In the genomic region with DNA sequence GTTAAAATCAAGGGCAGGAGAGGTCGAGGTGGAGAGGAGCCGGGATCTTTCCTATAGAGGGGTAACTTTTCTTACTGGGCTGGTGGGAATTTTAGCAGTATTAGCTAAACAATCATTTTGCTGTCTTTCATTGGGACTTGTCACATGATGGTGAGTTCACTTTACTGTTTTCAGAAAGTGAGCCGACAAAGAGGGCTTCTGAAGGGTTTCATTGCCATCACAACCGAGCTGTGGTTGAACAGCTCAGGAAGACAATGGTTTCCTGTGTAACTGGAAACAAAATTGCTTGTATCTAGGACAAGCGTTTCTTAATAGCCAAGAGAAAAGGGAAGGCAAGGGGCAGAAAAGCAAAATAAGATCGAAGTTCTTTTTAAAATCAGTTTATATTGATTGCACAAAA, we compare ENCODE assay signal across 22 mouse cellular contexts. TPM values are rescaled to one million over a fixed set of nuclear protein-coding genes. Genes with fewer than 3 reads are reported as not detected.
DNase-seq lines count a peak whose midpoint lies in the region.
"Had no signal": no experiment of that assay in that cellular context is flagged by ENCODE, and none has a peak within 500 bp of the region (broad histone marks: within the 10 kb centered on the region; RNA-seq: fewer than 3 reads in every experiment).

No protein-coding gene starts in this region.

- H3K27me3 ChIP-seq in heart, embryonic 10.5 days (ENCODE audit: insufficient read depth, poor library complexity, severe bottlenecking) = no peaks in the 10 kb centered on the region
- H3K27me3 ChIP-seq: embryonic facial prominence, embryonic 13.5 days; limb, embryonic 13.5 days; Patski; stomach, embryonic 15.5 days had no signal

- H3K27ac ChIP-seq in macrophage = peak overlapping the region; percentile 58
- H3K27ac ChIP-seq in heart, embryonic 10.5 days = no peak overlapping the region
- H3K27ac ChIP-seq: embryonic facial prominence, embryonic 13.5 days; hindbrain, embryonic 10.5 days; limb, embryonic 13.5 days; stomach, embryonic 15.5 days had no signal

- no peaks in the 10 kb centered on the region for H3K79me2 ChIP-seq in macrophage (ENCODE audit: inconsistent target)

- H3K36me3 ChIP-seq in macrophage (ENCODE audit: inconsistent target) = no peaks in the 10 kb centered on the region
- no peaks in the 10 kb centered on the region for H3K36me3 ChIP-seq in heart, embryonic 10.5 days
- H3K36me3 ChIP-seq: embryonic facial prominence, embryonic 13.5 days; hindbrain, embryonic 10.5 days; limb, embryonic 13.5 days; stomach, embryonic 15.5 days had no signal

- DNase-seq in layer of hippocampus, adult 9-11 months = peak; percentile 40
- DNase-seq in layer of hippocampus, postnatal 10 days (ENCODE audit: low spot score in 2 of 2) = no peak
- DNase-seq in 416B (ENCODE audit: low read depth) = peak; percentile 92
- DNase-seq in T-cell, adult 2 months (ENCODE audit: low spot score) = peak; percentile 22
- DNase-seq in right cerebral cortex, postnatal 10 days (ENCODE audit: low spot score in 2 of 2) = no peak
- DNase-seq in heart, embryonic 10.5 days (ENCODE audit: low spot score) = no peak
- DNase-seq: cerebellum, postnatal 25 days; kidney, postnatal 25 days; right cerebral cortex, postnatal 25 days had no signal

- H3K4me1 ChIP-seq in heart, embryonic 10.5 days = no peaks in the 10 kb centered on the region
- H3K4me1 ChIP-seq: embryonic facial prominence, embryonic 13.5 days; hindbrain, embryonic 10.5 days; limb, embryonic 13.5 days; stomach, embryonic 15.5 days had no signal

- no peak overlapping the region for H3K4me3 ChIP-seq in macrophage (ENCODE audit: inconsistent target)
- H3K4me3 ChIP-seq in heart, embryonic 10.5 days = no peak overlapping the region
- H3K4me3 ChIP-seq: embryonic facial prominence, embryonic 13.5 days; hindbrain, embryonic 10.5 days; limb, embryonic 13.5 days; myocyte; stomach, embryonic 15.5 days had no signal

- WGBS in macrophage (ENCODE audit: missing documents) = 10% methylated on average over 6 of the region's 6 CpGs
- WGBS in heart, embryonic 10.5 days = 67% methylated on average over 6 of the region's 6 CpGs

- no peaks in the 10 kb centered on the region for H3K9me3 ChIP-seq in heart, embryonic 10.5 days
- H3K9me3 ChIP-seq: embryonic facial prominence, embryonic 13.5 days; hindbrain, embryonic 10.5 days; limb, embryonic 13.5 days; stomach, embryonic 15.5 days had no signal

RNA-seq across cellular contexts. Expression of a gene that starts 17.7 kb away (rescaled TPM):
- under 1 TPM; 0.40 to 0.62 TPM for total RNA-seq in layer of hippocampus, postnatal 10 days (2021)
- 1 to 10 TPM in 8 of 26 experiments, under 1 TPM in 6, not detected in 12; 0.58 to 3.0 (median 1.4) TPM for total RNA-seq in macrophage (2018; cell fraction: chromatin; rRNA removed)
- total RNA-seq in macrophage (2018; cell fraction: cytosol; rRNA removed) = 1 to 10 TPM in 10 of 26 experiments, under 1 TPM in 15, not detected in 1; 0.18 to 1.7 (median 0.80) TPM
- 1 to 10 TPM in 7 of 26 experiments, under 1 TPM in 13, not detected in 6; 0.23 to 3.1 (median 0.78) TPM for total RNA-seq in macrophage (2018; cell fraction: nucleus; rRNA removed)
- polyA plus RNA-seq in macrophage (2018) = 0.67 to 1.4 TPM (median 1.3 TPM) in 3 replicates
- polyA plus RNA-seq in heart, embryonic 10.5 days (2016; fragmentation: Nextera tagmentation; extraction: Ambion mirVana) = 2.3 and 2.6 TPM in 2 replicates

RNA-seq across cellular contexts. Expression of a gene that starts 30.6 kb away (rescaled TPM):
- total RNA-seq in layer of hippocampus, postnatal 10 days (2021) = 1 to 10 TPM; 1.4 to 1.9 TPM
- not detected for total RNA-seq in macrophage (2018; cell fraction: chromatin; rRNA removed)
- under 1 TPM in 4 of 26 experiments, not detected in 22; 0.72 to 0.92 (median 0.85) TPM for total RNA-seq in macrophage (2018; cell fraction: cytosol; rRNA removed)
- not detected for total RNA-seq in macrophage (2018; cell fraction: nucleus; rRNA removed)
- polyA plus RNA-seq in macrophage (2018) = not detected in 3 replicates
- polyA plus RNA-seq in heart, embryonic 10.5 days (2016; fragmentation: Nextera tagmentation; extraction: Ambion mirVana) = not detected in 2 replicates
- total RNA-seq: adrenal gland, adult 2 months; gastrocnemius, adult 18-20 months had no signal
- polyA plus RNA-seq: embryonic facial prominence, embryonic 13.5 days; forebrain, embryonic 11.5 days; heart, embryonic 11.5 days; hindbrain, embryonic 10.5 days; intestine, postnatal 0 days; limb, embryonic 13.5 days; myocyte; Patski; stomach, embryonic 15.5 days had no signal

RNA-seq across cellular contexts. Expression of a gene that starts 31.4 kb away (rescaled TPM):
- total RNA-seq in layer of hippocampus, postnatal 10 days (2021) = 10 to 100 TPM; 57.9 to 58.4 TPM
- 10 to 100 TPM in 9 of 26 experiments, 1 to 10 TPM in 17; 1.1 to 19.0 (median 5.5) TPM for total RNA-seq in macrophage (2018; cell fraction: chromatin; rRNA removed)
- total RNA-seq in macrophage (2018; cell fraction: cytosol; rRNA removed) = 10 to 100 TPM in 8 of 26 experiments, 1 to 10 TPM in 18; 3.7 to 11.7 (median 7.4) TPM
- total RNA-seq in macrophage (2018; cell fraction: nucleus; rRNA removed) = 10 to 100 TPM in 6 of 26 experiments, 1 to 10 TPM in 20; 2.7 to 16.6 (median 6.3) TPM
- 7.1 to 9.5 TPM (median 8.7 TPM) in 3 replicates for polyA plus RNA-seq in macrophage (2018)
- polyA plus RNA-seq in heart, embryonic 10.5 days (2016; fragmentation: Nextera tagmentation; extraction: Ambion mirVana) = 20.6 and 30.0 TPM in 2 replicates

RNA-seq across cellular contexts. Expression of a gene that starts 49.5 kb away (rescaled TPM):
- 1 to 10 TPM in 1 of 2 experiments, under 1 TPM in 1; 0.73 to 1.0 TPM for total RNA-seq in layer of hippocampus, postnatal 10 days (2021)
- not detected for total RNA-seq in macrophage (2018; cell fraction: chromatin; rRNA removed)
- not detected for total RNA-seq in macrophage (2018; cell fraction: cytosol; rRNA removed)
- not detected for total RNA-seq in macrophage (2018; cell fraction: nucleus; rRNA removed)
- not detected in 3 replicates for polyA plus RNA-seq in macrophage (2018)
- 0.07 TPM in 1 of 2 replicates, not detected in the other for polyA plus RNA-seq in heart, embryonic 10.5 days (2016; fragmentation: Nextera tagmentation; extraction: Ambion mirVana)
- total RNA-seq: adrenal gland, adult 2 months; left cerebral cortex, adult 18-20 months had no signal
- polyA plus RNA-seq: adrenal gland, adult 2 months; hindbrain, embryonic 10.5 days; intestine, postnatal 0 days had no signal

Comparison
In these comparisons a context has a peak if more than half of its experiments do, and no peak if none do; other contexts are left out.
1. DNase-seq: peak in layer of hippocampus, adult 9-11 months (single experiment), 416B (single experiment) and T-cell, adult 2 months (single experiment); none in layer of hippocampus, postnatal 10 days (0 of 2), right cerebral cortex, postnatal 10 days (0 of 2) and heart, embryonic 10.5 days (single experiment).